Mouse (Mus musculus) heart, embryonic 14.5 days (tissue): ENCODE measurements around the gene Eddm3b. TPM values are rescaled to one million over a fixed set of nuclear protein-coding genes. Genes with fewer than 3 reads are reported as not detected.

Experiments used
- ATAC-seq: fragments of 200-750 bp; cut with Nextera tagmentation; 2 replicates; pipeline ENCODE4 v1.8.0; 2017; ENCODE audit warnings: low read depth, moderate TSS enrichment; ENCODE audit not compliant: insufficient number of reproducible peaks, insufficient read depth, low FRiP score
- H3K27ac ChIP-seq, 2 experiments: fragments of 200-500 bp in 1 of 2; fragments of 300-500 bp in 1 of 2; sonication (generic) in 1 of 2; replicated peaks in 1 of 2; 2 replicates each; pipeline ENCODE4 v1.5.1; 2012 to 2014; ENCODE audit warnings: low read depth in 2 of 2, low read length in 2 of 2, control low read depth in 1 of 2, mild to moderate bottlenecking in 1 of 2, mixed read lengths in 1 of 2; ENCODE audit not compliant: control insufficient read depth in 1 of 2, insufficient read depth in 1 of 2
- H3K27me3 ChIP-seq: fragments of 300-500 bp; sonication (generic); 2 replicates; pipeline ENCODE4 v1.6.1; 2014; ENCODE audit warnings: mild to moderate bottlenecking, low read length, control low read depth; ENCODE audit not compliant: control insufficient read depth, insufficient read depth
- H3K36me3 ChIP-seq: fragments of 300-500 bp; sonication (generic); 2 replicates; pipeline ENCODE4 v1.6.1; 2014; ENCODE audit warnings: mild to moderate bottlenecking, control low read depth, low read length, mixed read lengths; ENCODE audit not compliant: control insufficient read depth, insufficient read depth
- H3K4me1 ChIP-seq, 2 experiments: fragments of 200-500 bp in 1 of 2; fragments of 300-500 bp in 1 of 2; sonication (generic) in 1 of 2; 2 replicates each; pipeline ENCODE4 v1.6.1; 2012 to 2014; ENCODE audit warnings: low read length in 2 of 2, control low read depth in 1 of 2, mixed read lengths in 1 of 2; ENCODE audit not compliant: control insufficient read depth in 2 of 2, insufficient read depth in 2 of 2
- H3K4me2 ChIP-seq: fragments of 300-500 bp; sonication (generic); 2 replicates; pipeline ENCODE4 v1.6.1; 2014; ENCODE audit warnings: mild to moderate bottlenecking, low read length
- H3K4me3 ChIP-seq, 2 experiments: fragments of 200-500 bp in 1 of 2; fragments of 300-500 bp in 1 of 2; sonication (generic) in 1 of 2; 2 replicates each; pipeline ENCODE4 v1.5.1; 2012 to 2014; ENCODE audit warnings: low read length in 2 of 2, mild to moderate bottlenecking in 2 of 2, control low read depth in 1 of 2, low read depth in 1 of 2, moderate library complexity in 1 of 2; ENCODE audit not compliant: control insufficient read depth in 1 of 2, insufficient read depth in 1 of 2
- H3K9ac ChIP-seq: fragments of 300-500 bp; sonication (generic); 2 replicates; pipeline ENCODE4 v1.6.1; 2014; ENCODE audit warnings: mild to moderate bottlenecking, low read length
- H3K9me3 ChIP-seq: fragments of 300-500 bp; sonication (generic); 2 replicates; pipeline ENCODE4 v1.6.1; 2016; ENCODE audit warnings: low read length, control low read depth; ENCODE audit not compliant: control insufficient read depth
- WGBS: fragments of 180-500 bp; shearing (Covaris S2); extraction: QIAGEN DNeasy Blood & Tissue Kit; methylation state at CpG from one replicate; pipeline ENCODE4 v1.1.7; 2014; 5-methylcytosine and 5-hydroxymethylcytosine counted together
- polyA plus RNA-seq: library from polyadenylated mRNA; unstranded; fragments of >200 nt; fragmentation: Nextera tagmentation; extraction: Ambion mirVana; gene quantifications from 2 replicates; pipeline ENCODE4 v1.2.1, GENCODE M21; 2014

Gene Eddm3b
- polyA plus RNA-seq, 1 experiment from 2014 or later = not detected

- Histone ChIP-seq H3K36me3 (no peaks in the 10 kb centered on the region), H3K27ac (no peak overlapping the region), H3K9ac (no peak overlapping the region), H3K4me3 (no peak overlapping the region), H3K27me3 (no peaks in the 10 kb centered on the region), H3K4me2 (no peak overlapping the region), H3K4me1 (peaks cover 0 to 2% of the 10 kb centered on the region in 2 experiments; a peak in 1 of 4 replicates), H3K9me3 (peaks cover under 1% of the 10 kb centered on the region; the same call in 1 of the 2 replicates)
- ATAC-seq = no peak
- WGBS = 77% methylated on average over 7 of the region's 7 CpGs
Observed at GRCm38 (mm10) chr14:51131086-51131815, 17.0 kb downstream of the Eddm3b start.

- Histone ChIP-seq H3K9ac (no peak overlapping the region), H3K9me3 (no peaks in the 10 kb centered on the region), H3K4me1 (peaks cover 0 to 2% of the 10 kb centered on the region in 2 experiments; a peak in 1 of 4 replicates), H3K4me2 (no peak overlapping the region), H3K27ac (no peak overlapping the region), H3K4me3 (no peak overlapping the region), H3K27me3 (no peaks in the 10 kb centered on the region), H3K36me3 (no peaks in the 10 kb centered on the region)
- ATAC-seq = no peak
- WGBS = 89% methylated on average over 4 of the region's 4 CpGs
Observed at GRCm38 (mm10) chr14:51132372-51132771, 18.1 kb downstream of the Eddm3b start.

- 64% methylated on average over 2 of the region's 2 CpGs for WGBS
- Histone ChIP-seq H3K27me3 (no peaks in the 10 kb centered on the region), H3K9me3 (no peaks in the 10 kb centered on the region), H3K4me2 (no peak overlapping the region), H3K9ac (no peak overlapping the region), H3K36me3 (no peaks in the 10 kb centered on the region), H3K27ac (no peak overlapping the region), H3K4me3 (no peak overlapping the region), H3K4me1 (peaks cover 0 to 11% of the 10 kb centered on the region in 2 experiments; a peak in 2 of 4 replicates)
- no peak for ATAC-seq
Observed at GRCm38 (mm10) chr14:51140342-51140741, 26.1 kb downstream of the Eddm3b start.

- no peak for ATAC-seq
- no peaks in the 10 kb centered on the region for H3K9me3 ChIP-seq
- no peaks in the 10 kb centered on the region for H3K27me3 ChIP-seq
- WGBS = 81% methylated on average over 4 of the region's 4 CpGs
- H3K9ac ChIP-seq = no peak overlapping the region
- H3K4me3 ChIP-seq = no peak overlapping the region
- H3K27ac ChIP-seq = no peak overlapping the region
- H3K4me1 ChIP-seq = peaks cover 2 to 15% of the 10 kb centered on the region in 2 experiments; a peak in 3 of 4 replicates
- H3K36me3 ChIP-seq = no peaks in the 10 kb centered on the region
- no peak overlapping the region for H3K4me2 ChIP-seq
Observed at GRCm38 (mm10) chr14:51142119-51142518, 27.9 kb downstream of the Eddm3b start.

- H3K9me3 ChIP-seq = no peaks in the 10 kb centered on the region
Observed at GRCm38 (mm10) chr14:51142568-51142967, 28.3 kb downstream of the Eddm3b start.

GRCm38 (mm10) chr14:51143287-51143686, 29.1 kb downstream of the Eddm3b start:
- H3K4me1 ChIP-seq = peaks cover 2 to 15% of the 10 kb centered on the region in 2 experiments; a peak in 3 of 4 replicates
- H3K27me3 ChIP-seq = no peaks in the 10 kb centered on the region
- no peak for ATAC-seq
- no peak overlapping the region for H3K9ac ChIP-seq
- H3K36me3 ChIP-seq = no peaks in the 10 kb centered on the region
- 30% methylated on average over 4 of the region's 4 CpGs for WGBS
- H3K27ac ChIP-seq = peak overlapping the region; percentile 2 to 50; a peak in 2 of 4 replicates
- no peak overlapping the region for H3K4me3 ChIP-seq
- no peaks in the 10 kb centered on the region for H3K9me3 ChIP-seq
- no peak overlapping the region for H3K4me2 ChIP-seq

More at GRCm38 (mm10) chr14:51142568-51142967, 28.3 kb downstream of the Eddm3b start:
- Histone ChIP-seq H3K9ac (no peak overlapping the region), H3K4me3 (no peak overlapping the region), H3K27me3 (no peaks in the 10 kb centered on the region), H3K36me3 (no peaks in the 10 kb centered on the region), H3K27ac (no peak overlapping the region), H3K4me1 (peaks cover 2 to 15% of the 10 kb centered on the region in 2 experiments; a peak in 3 of 4 replicates), H3K4me2 (no peak overlapping the region)
- ATAC-seq = no peak
- WGBS = 80% methylated on average over 3 of the region's 3 CpGs

- WGBS = 52% methylated on average over 2 of the region's 2 CpGs
- ATAC-seq = no peak
- H3K9me3 ChIP-seq = no peaks in the 10 kb centered on the region
- peaks cover 2 to 15% of the 10 kb centered on the region in 2 experiments; a peak in 3 of 4 replicates for H3K4me1 ChIP-seq
- H3K9ac ChIP-seq = no peak overlapping the region
- H3K27me3 ChIP-seq = no peaks in the 10 kb centered on the region
- no peak overlapping the region for H3K4me3 ChIP-seq
- no peak overlapping the region for H3K4me2 ChIP-seq
- H3K27ac ChIP-seq = peak overlapping the region in 1 of 2 experiments; percentile 14; a peak in 1 of 4 replicates
- H3K36me3 ChIP-seq = no peaks in the 10 kb centered on the region
Observed at GRCm38 (mm10) chr14:51143937-51144336, 29.7 kb downstream of the Eddm3b start.
